Mouse (Mus musculus) gastrocnemius, adult 2 months (tissue): ENCODE data around the gene Filip1l. TPM values are rescaled to one million over a fixed set of nuclear protein-coding genes. Genes with fewer than 3 reads are reported as not detected.

Experiments
- DNase-seq: peaks from one replicate; pipeline ENCODE4 v3.0.0; 2022
- H3K27ac ChIP-seq: fragments of 200-600 bp; 2 replicates; pipeline ENCODE4 v1.8.1; 2022; ENCODE audit warnings: mild to moderate bottlenecking
- H3K4me3 ChIP-seq: fragments of 200-600 bp; 2 replicates; pipeline ENCODE4 v1.8.1; 2022; ENCODE audit warnings: mild to moderate bottlenecking, moderate library complexity
- CTCF ChIP-seq: fragments of 200-600 bp; IDR thresholded peaks from 2 replicates; pipeline ENCODE4 v1.8.1; 2022; ENCODE audit warnings: antibody characterized with exemption, mild to moderate bottlenecking, moderate library complexity
- intact Hi-C: fragments of 180-260 bp; cut with DNase I; formaldehyde crosslinking; loops from one replicate; pipeline ENCODE4 v1.15.1; 2025
- total RNA-seq, 2 experiments: library from RNA; stranded (reverse); gene quantifications; 2 replicates each; pipeline ENCODE4 v1.2.3; 2021

Gene Filip1l
- total RNA-seq, 2 experiments from 2014 or later = 37.5 to 67.0 TPM

- H3K4me3 ChIP-seq = no peak overlapping the region
- H3K27ac ChIP-seq = no peak overlapping the region
- TF ChIP-seq CTCF = no peak
- DNase-seq = no peak
- intact Hi-C loops = no loop called here
Measured at GRCm38 (mm10) chr16:57509099-57509498, 156.2 kb downstream of the Filip1l start.

- no peak overlapping the region for H3K4me3 ChIP-seq
- no peak for DNase-seq
- no peak overlapping the region for H3K27ac ChIP-seq
- intact Hi-C loops = no loop called here
- TF ChIP-seq CTCF = no peak
Measured at GRCm38 (mm10) chr16:57513562-57513961, 160.7 kb downstream of the Filip1l start.

GRCm38 (mm10) chr16:57514371-57514770 lies 161.5 kb downstream of the Filip1l start:
- DNase-seq = no peak
- Histone ChIP-seq H3K4me3 (no peak overlapping the region), H3K27ac (no peak overlapping the region)
- TF ChIP-seq CTCF = no peak
- intact Hi-C loops = no loop called here

- TF ChIP-seq CTCF = no peak
- Histone ChIP-seq H3K27ac (peak overlapping the region; percentile 24; the same call in 1 of the 2 replicates), H3K4me3 (no peak overlapping the region)
- intact Hi-C loops = no loop called here
- peak; percentile 38 for DNase-seq
Measured at GRCm38 (mm10) chr16:57515636-57516035, 162.7 kb downstream of the Filip1l start.

GRCm38 (mm10) chr16:57525046-57525445 lies 172.2 kb downstream of the Filip1l start:
- no peak overlapping the region for H3K27ac ChIP-seq
- intact Hi-C loops = no loop called here
- DNase-seq = no peak
- TF ChIP-seq CTCF = no peak
- no peak overlapping the region for H3K4me3 ChIP-seq

- H3K4me3 ChIP-seq = no peak overlapping the region
- intact Hi-C loops = no loop called here
- 0 out of 2 replicates have a peak overlapping the region, but pooled peaks have one; percentile 85 for H3K27ac ChIP-seq
- no peak for DNase-seq
- no peak for TF ChIP-seq CTCF
Measured at GRCm38 (mm10) chr16:57525476-57525875, 172.6 kb downstream of the Filip1l start.

GRCm38 (mm10) chr16:57526893-57527292 lies 174.0 kb downstream of the Filip1l start:
- DNase-seq = no peak
- intact Hi-C loops = no loop called here
- Histone ChIP-seq H3K4me3 (no peak overlapping the region), H3K27ac (peak overlapping the region; percentile 85)
- TF ChIP-seq CTCF = no peak

- TF ChIP-seq CTCF = no peak
- no peak overlapping the region for H3K4me3 ChIP-seq
- no peak for DNase-seq
- peak overlapping the region; percentile 85 for H3K27ac ChIP-seq
- intact Hi-C loops = no loop called here
Measured at GRCm38 (mm10) chr16:57528457-57528856, 175.6 kb downstream of the Filip1l start.

GRCm38 (mm10) chr16:57530547-57530946 lies 177.7 kb downstream of the Filip1l start:
- H3K4me3 ChIP-seq = no peak overlapping the region
- DNase-seq = no peak
- TF ChIP-seq CTCF = no peak
- intact Hi-C loops = no loop called here
- H3K27ac ChIP-seq = peak overlapping the region; percentile 66

- intact Hi-C loops = no loop called here
- Histone ChIP-seq H3K4me3 (no peak overlapping the region; the same call in 1 of the 2 replicates), H3K27ac (peak overlapping the region; percentile 66)
- DNase-seq = no peak
- TF ChIP-seq CTCF = no peak
Measured at GRCm38 (mm10) chr16:57532081-57532493, 179.2 kb downstream of the Filip1l start.

- Histone ChIP-seq H3K27ac (no peak overlapping the region), H3K4me3 (no peak overlapping the region)
- DNase-seq = no peak
- intact Hi-C loops = no loop called here
- TF ChIP-seq CTCF = no peak
Measured at GRCm38 (mm10) chr16:57534365-57534764, 181.5 kb downstream of the Filip1l start.

- H3K4me3 ChIP-seq = no peak overlapping the region
- DNase-seq = no peak
- intact Hi-C loops = no loop called here
- H3K27ac ChIP-seq = no peak overlapping the region
- TF ChIP-seq CTCF = no peak
Measured at GRCm38 (mm10) chr16:57534811-57535210, 181.9 kb downstream of the Filip1l start.

GRCm38 (mm10) chr16:57536511-57536910 lies 183.6 kb downstream of the Filip1l start:
- intact Hi-C loops = no loop called here
- Histone ChIP-seq H3K4me3 (no peak overlapping the region), H3K27ac (no peak overlapping the region)
- no peak for TF ChIP-seq CTCF
- DNase-seq = no peak

GRCm38 (mm10) chr16:57543243-57543642 lies 190.3 kb downstream of the Filip1l start:
- no peak for TF ChIP-seq CTCF
- DNase-seq = no peak
- Histone ChIP-seq H3K4me3 (no peak overlapping the region), H3K27ac (no peak overlapping the region)
- intact Hi-C loops = no loop called here
